Mouse (Mus musculus) hindbrain, embryonic 16.5 days (tissue): ENCODE results near the gene Tcp11l2. TPM values are rescaled to one million over a fixed set of nuclear protein-coding genes. Genes with fewer than 3 reads are reported as not detected.

Experiments
- ATAC-seq: fragments of 200-750 bp; cut with Nextera tagmentation; 2 replicates; pipeline ENCODE4 v1.8.0; 2017; ENCODE audit warnings: moderate TSS enrichment, moderate library complexity
- H3K27ac ChIP-seq: fragments of 300-500 bp; sonication (generic); 2 replicates; pipeline ENCODE4 v1.5.1; 2014; ENCODE audit warnings: low read depth, mild to moderate bottlenecking, control low read depth, low read length, moderate library complexity
- H3K27me3 ChIP-seq: fragments of 300-500 bp; sonication (generic); replicated peaks from 2 replicates; pipeline ENCODE4 v1.6.1; 2014; ENCODE audit warnings: low read length; ENCODE audit not compliant: control insufficient read depth, insufficient read depth
- H3K36me3 ChIP-seq: fragments of 300-500 bp; sonication (generic); 2 replicates; pipeline ENCODE4 v1.6.1; 2014; ENCODE audit warnings: mild to moderate bottlenecking, low read length, moderate library complexity, mixed read lengths; ENCODE audit not compliant: control insufficient read depth, insufficient read depth
- H3K4me1 ChIP-seq: fragments of 300-500 bp; sonication (generic); 2 replicates; pipeline ENCODE4 v1.6.1; 2014; ENCODE audit warnings: low read depth, low read length; ENCODE audit not compliant: control insufficient read depth, insufficient read depth
- H3K4me2 ChIP-seq: fragments of 300-500 bp; sonication (generic); 2 replicates; pipeline ENCODE4 v1.6.1; 2014; ENCODE audit warnings: mild to moderate bottlenecking, low read length, control low read depth, moderate library complexity
- H3K4me3 ChIP-seq: fragments of 300-500 bp; sonication (generic); 2 replicates; pipeline ENCODE4 v1.5.1; 2014; ENCODE audit warnings: mild to moderate bottlenecking, low read length, control low read depth, moderate library complexity
- H3K9ac ChIP-seq: fragments of 300-500 bp; sonication (generic); 2 replicates; pipeline ENCODE4 v1.6.1; 2014; ENCODE audit warnings: low read depth, mild to moderate bottlenecking, control low read depth, low read length, moderate library complexity
- H3K9me3 ChIP-seq: fragments of 300-500 bp; sonication (generic); 2 replicates; pipeline ENCODE4 v1.6.1; 2014; ENCODE audit warnings: mild to moderate bottlenecking, low read length, moderate library complexity; ENCODE audit not compliant: control insufficient read depth
- WGBS: fragments of 180-500 bp; shearing (Covaris S2); extraction: QIAGEN DNeasy Blood & Tissue Kit; methylation state at CpG from one replicate; pipeline ENCODE4 v1.1.7; 2014; 5-methylcytosine and 5-hydroxymethylcytosine counted together
- polyA plus RNA-seq: library from polyadenylated mRNA; unstranded; fragments of >200 nt; fragmentation: Nextera tagmentation; extraction: Ambion mirVana; gene quantifications from 2 replicates; pipeline ENCODE4 v1.2.1, GENCODE M21; 2015

The Tcp11l2 gene
- polyA plus RNA-seq, 1 experiment from 2014 or later, result 21.8 TPM

DNA sequence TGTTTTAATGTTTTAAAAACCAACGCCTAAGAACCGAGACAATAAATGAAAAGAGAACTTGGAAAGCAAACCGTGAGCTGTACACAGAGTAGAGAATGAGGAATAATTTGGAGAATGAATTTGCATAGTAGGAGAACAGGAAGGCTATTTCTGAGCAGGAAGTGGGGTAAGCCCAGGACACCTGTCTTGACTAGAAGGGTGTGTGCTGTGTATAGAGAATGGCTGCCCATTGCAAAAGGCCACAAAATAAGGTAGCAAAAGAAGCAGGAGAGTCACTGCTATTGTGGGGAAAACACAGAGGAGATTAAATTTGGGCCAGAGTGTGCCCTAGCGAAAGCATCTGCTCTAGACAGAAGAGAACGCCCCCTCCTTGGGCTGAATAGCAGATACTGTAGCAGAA, 41.0 kb upstream of the Tcp11l2 start:
- Histone ChIP-seq H3K27me3 (no peaks in the 10 kb centered on the region), H3K36me3 (no peaks in the 10 kb centered on the region), H3K27ac (no peak overlapping the region), H3K4me2 (no peak overlapping the region), H3K9ac (no peak overlapping the region), H3K4me1 (peaks cover 25% of the 10 kb centered on the region), H3K9me3 (no peaks in the 10 kb centered on the region), H3K4me3 (no peak overlapping the region)
- WGBS, result 72% methylated on average over 5 of the region's 5 CpGs
- ATAC-seq, result no peak

- Histone ChIP-seq H3K27me3 (no peaks in the 10 kb centered on the region), H3K4me1 (peaks cover 23% of the 10 kb centered on the region), H3K4me2 (no peak overlapping the region), H3K9ac (no peak overlapping the region), H3K4me3 (no peak overlapping the region), H3K9me3 (no peaks in the 10 kb centered on the region), H3K27ac (no peak overlapping the region), H3K36me3 (no peaks in the 10 kb centered on the region)
- ATAC-seq, result no peak
- WGBS, result 63% methylated on average over 4 of the region's 4 CpGs
These were observed 40.6 kb upstream of the Tcp11l2 start for GRCm38 (mm10) chr10:84535859-84536258.

- Histone ChIP-seq H3K4me2 (no peak overlapping the region), H3K27me3 (no peaks in the 10 kb centered on the region), H3K9ac (no peak overlapping the region), H3K9me3 (no peaks in the 10 kb centered on the region), H3K4me3 (no peak overlapping the region), H3K27ac (no peak overlapping the region), H3K4me1 (no peaks in the 10 kb centered on the region; the same call in 1 of the 2 replicates), H3K36me3 (no peaks in the 10 kb centered on the region)
- no peak for ATAC-seq
- WGBS, result 93% methylated on average over 6 of the region's 6 CpGs
These were observed 36.8 kb upstream of the Tcp11l2 start for GRCm38 (mm10) chr10:84539651-84540050.

DNA sequence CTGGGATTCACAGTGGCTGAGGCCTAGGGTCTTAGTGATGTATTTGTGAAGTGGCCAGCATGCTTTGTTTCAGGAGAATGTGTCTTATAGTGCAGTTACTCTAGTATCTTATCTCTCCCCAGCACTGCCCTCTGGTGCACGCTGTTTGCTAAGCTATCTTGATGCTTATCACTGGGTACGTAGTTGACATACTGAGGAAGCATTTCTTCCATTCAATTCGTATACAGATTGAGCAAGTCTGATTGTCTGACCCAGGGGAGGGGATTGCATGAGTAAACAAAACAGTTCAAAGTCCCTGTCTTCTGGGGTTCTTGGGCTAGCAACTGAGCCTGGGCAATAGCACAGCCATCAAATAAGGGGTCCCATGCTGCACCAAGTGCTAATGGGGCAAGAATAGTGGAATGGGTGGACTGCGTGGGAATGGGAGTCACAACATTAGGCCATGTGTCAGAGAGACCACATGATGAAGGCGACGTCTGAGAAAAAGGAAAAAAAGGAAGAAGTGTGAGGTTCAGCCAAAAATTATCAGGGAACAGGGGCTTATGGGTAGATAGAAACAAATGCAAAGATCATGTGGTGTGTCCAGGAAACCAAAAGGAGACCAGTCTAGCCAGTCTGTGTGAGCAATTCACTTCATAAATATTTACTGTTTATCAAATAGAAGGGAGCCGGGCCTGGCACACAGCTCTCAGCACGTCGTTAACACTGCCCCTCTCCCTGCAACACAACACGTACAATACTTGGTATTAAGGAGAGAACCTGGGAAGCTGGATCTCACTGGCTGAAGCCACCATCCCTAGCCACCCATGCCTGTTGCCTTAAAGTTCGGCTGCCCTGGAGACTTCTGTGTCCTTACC, 33.4 kb upstream of the Tcp11l2 start:
- WGBS, result 78% methylated on average over 11 of the region's 11 CpGs
- H3K4me3 ChIP-seq, result no peak overlapping the region
- H3K36me3 ChIP-seq, result no peaks in the 10 kb centered on the region
- H3K27me3 ChIP-seq, result no peaks in the 10 kb centered on the region
- no peak for ATAC-seq
- H3K9me3 ChIP-seq, result no peaks in the 10 kb centered on the region
- H3K4me2 ChIP-seq, result no peak overlapping the region
- H3K4me1 ChIP-seq, result no peaks in the 10 kb centered on the region
- no peak overlapping the region for H3K9ac ChIP-seq
- H3K27ac ChIP-seq, result no peak overlapping the region

DNA sequence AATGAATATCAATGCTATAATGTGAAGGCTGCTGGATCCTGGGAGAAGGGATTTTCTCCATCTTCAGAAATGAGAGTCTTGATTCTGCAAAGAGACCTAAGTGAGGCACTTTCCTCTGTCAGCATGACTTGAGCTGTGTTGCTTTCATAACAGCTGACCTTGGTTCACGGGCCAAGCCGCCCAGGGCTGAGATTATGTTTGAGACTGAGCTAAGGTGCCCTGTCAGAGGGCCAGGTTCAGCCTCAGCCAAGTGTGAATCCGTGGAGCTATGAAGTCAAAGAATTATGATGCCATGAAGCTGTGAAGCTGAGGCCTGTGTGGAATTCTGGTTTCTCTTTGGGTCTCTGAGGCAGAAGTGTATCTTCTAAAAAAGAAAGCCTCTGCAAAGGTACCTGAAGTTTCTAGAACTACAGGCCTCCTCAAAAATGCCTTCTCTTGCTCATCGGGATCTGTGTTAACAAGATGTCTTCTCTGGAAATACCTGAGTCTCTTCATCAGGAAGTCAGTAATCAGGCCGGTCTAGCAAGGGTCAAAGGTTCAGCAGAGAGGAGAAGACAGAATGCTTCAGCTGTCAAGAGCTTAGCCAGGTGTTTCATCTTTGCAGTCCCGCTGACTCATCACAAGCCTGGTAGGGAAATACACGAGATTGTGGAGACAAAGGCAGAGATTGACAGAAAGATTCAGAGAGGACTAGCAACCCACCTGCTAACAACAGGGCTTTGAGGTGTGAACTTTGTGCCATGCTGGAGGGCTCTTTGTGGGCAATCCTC, 31.4 kb upstream of the Tcp11l2 start:
- Histone ChIP-seq H3K4me1 (no peaks in the 10 kb centered on the region), H3K36me3 (no peaks in the 10 kb centered on the region), H3K9ac (no peak overlapping the region), H3K27ac (no peak overlapping the region), H3K27me3 (no peaks in the 10 kb centered on the region), H3K4me2 (no peak overlapping the region), H3K9me3 (no peaks in the 10 kb centered on the region), H3K4me3 (no peak overlapping the region)
- ATAC-seq, result no peak
- WGBS, result 77% methylated on average over 7 of the region's 7 CpGs

- Histone ChIP-seq H3K27me3 (no peaks in the 10 kb centered on the region), H3K9ac (no peak overlapping the region), H3K9me3 (no peaks in the 10 kb centered on the region), H3K4me2 (no peak overlapping the region), H3K4me1 (no peaks in the 10 kb centered on the region), H3K4me3 (no peak overlapping the region), H3K27ac (no peak overlapping the region), H3K36me3 (no peaks in the 10 kb centered on the region)
- no peak for ATAC-seq
- WGBS, result 79% methylated on average over 17 of the region's 17 CpGs
These were observed 27.1 kb upstream of the Tcp11l2 start for GRCm38 (mm10) chr10:84549146-84549919.

- ATAC-seq, result no peak
- Histone ChIP-seq H3K4me2 (no peak overlapping the region), H3K4me3 (no peak overlapping the region), H3K27me3 (no peaks in the 10 kb centered on the region), H3K36me3 (no peaks in the 10 kb centered on the region), H3K4me1 (no peaks in the 10 kb centered on the region), H3K27ac (no peak overlapping the region), H3K9ac (no peak overlapping the region), H3K9me3 (no peaks in the 10 kb centered on the region)
- 84% methylated on average over 10 of the region's 10 CpGs for WGBS
These were observed 26.5 kb upstream of the Tcp11l2 start for GRCm38 (mm10) chr10:84549920-84550293.

DNA sequence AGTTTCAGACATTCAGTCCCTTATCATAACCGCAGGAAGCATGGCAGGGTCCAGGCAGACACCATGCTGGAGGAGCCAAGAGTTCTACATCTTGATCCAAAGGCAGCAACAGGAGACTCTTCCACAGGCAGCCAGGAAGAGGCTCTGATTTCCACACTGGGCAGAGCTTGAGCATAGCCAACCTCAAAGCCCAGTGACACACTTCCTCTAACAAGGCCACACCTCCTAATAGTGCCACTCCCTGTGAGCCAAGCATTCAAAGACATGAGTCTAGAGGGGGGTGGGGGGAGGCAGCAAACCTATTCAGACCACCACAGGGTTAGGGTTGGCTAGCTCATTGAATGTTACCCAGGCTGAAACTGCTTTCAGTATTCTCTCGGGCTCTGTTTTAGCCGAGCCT, 24.6 kb upstream of the Tcp11l2 start:
- Histone ChIP-seq H3K9ac (no peak overlapping the region), H3K27me3 (no peaks in the 10 kb centered on the region), H3K4me2 (no peak overlapping the region), H3K4me1 (no peaks in the 10 kb centered on the region), H3K4me3 (no peak overlapping the region), H3K9me3 (no peaks in the 10 kb centered on the region), H3K27ac (no peak overlapping the region), H3K36me3 (no peaks in the 10 kb centered on the region)
- WGBS, result 84% methylated on average over 3 of the region's 3 CpGs
- no peak for ATAC-seq

GRCm38 (mm10) chr10:84552477-84552876, 23.9 kb upstream of the Tcp11l2 start:
- H3K4me1 ChIP-seq, result no peaks in the 10 kb centered on the region
- no peaks in the 10 kb centered on the region for H3K36me3 ChIP-seq
- no peaks in the 10 kb centered on the region for H3K27me3 ChIP-seq
- no peak overlapping the region for H3K27ac ChIP-seq
- no peak overlapping the region for H3K4me2 ChIP-seq
- 95% methylated on average over 2 of the region's 2 CpGs for WGBS
- H3K9me3 ChIP-seq, result no peaks in the 10 kb centered on the region
- H3K4me3 ChIP-seq, result no peak overlapping the region
- no peak overlapping the region for H3K9ac ChIP-seq
- no peak for ATAC-seq
